Mouse (Mus musculus): Measurements from ENCODE around the gene Kcnj10. TPM values are rescaled to one million over a fixed set of nuclear protein-coding genes. Genes with fewer than 3 reads are reported as not detected.

The Kcnj10 gene
- total RNA-seq (2014; fragmentation: Nextera tagmentation) (1.1 TPM in 1 of 2 replicates, not detected in the other), total RNA-seq (2017) (under 0.01 and 0.11 TPM in 2 replicates), polyA plus RNA-seq (2012) (not detected in 2 replicates)

- Histone ChIP-seq H3K36me3 (replicated peaks) (no peaks in the 10 kb centered on the region), H3K9me3 (replicated peaks) (no peaks in the 10 kb centered on the region), H3K4me1 (ENCODE audit: insufficient read depth, low read depth, low read length) (no peaks in the 10 kb centered on the region), H3K27me3 (ENCODE audit: insufficient read depth, low read length) (peaks cover 2% of the 10 kb centered on the region; the same call in 1 of the 2 replicates), H3K4me3 (ENCODE audit: low read depth, low read length) (no peak within 1 kb of the TSS)
- no peak for TF ChIP-seq GATA2 (IDR thresholded peaks at IDR 0.05; ENCODE audit: borderline replicate concordance, low read depth, low read length)
- no peak for TF ChIP-seq CTCF (IDR thresholded peaks at IDR 0.05; ENCODE audit: low read depth, low read length)
- no peak for TF ChIP-seq POLR2AphosphoS5 (IDR thresholded peaks at IDR 0.05; ENCODE audit: insufficient replicate concordance, low read depth, low read length)
- no peak for TF ChIP-seq GATA1 (IDR thresholded peaks at IDR 0.05; ENCODE audit: borderline replicate concordance, low read length)
- no peak for TF ChIP-seq TAL1 (conservative IDR thresholded peaks at IDR 0.05; ENCODE audit: low read depth, low read length)
- DNase-seq (ENCODE audit: low spot score) (no peak), ATAC-seq (ENCODE audit: extremely low read depth, insufficient number of reproducible peaks, low FRiP score, poor library complexity, severe bottlenecking) (no peak)
Measured at GRCm38 (mm10) chr1:172340729-172341321, at the start of gene Kcnj10. Kcnj10 (plus strand) TSS chr1:172341210.

- Histone ChIP-seq H3K4me3 (ENCODE audit: low read depth, low read length) (no peak overlapping the region), H3K36me3 (replicated peaks) (no peaks in the 10 kb centered on the region), H3K27me3 (ENCODE audit: insufficient read depth, low read length) (peaks cover 22% of the 10 kb centered on the region), H3K9me3 (replicated peaks) (no peaks in the 10 kb centered on the region), H3K4me1 (ENCODE audit: insufficient read depth, low read depth, low read length) (no peaks in the 10 kb centered on the region)
- no peak for TF ChIP-seq GATA2 (IDR thresholded peaks at IDR 0.05; ENCODE audit: borderline replicate concordance, low read depth, low read length)
- no peak for TF ChIP-seq CTCF (IDR thresholded peaks at IDR 0.05; ENCODE audit: low read depth, low read length)
- TF ChIP-seq TAL1 (conservative IDR thresholded peaks at IDR 0.05; ENCODE audit: low read depth, low read length): no peak
- ATAC-seq (ENCODE audit: extremely low read depth, insufficient number of reproducible peaks, low FRiP score, poor library complexity, severe bottlenecking): no peak
- DNase-seq (ENCODE audit: low spot score): no peak
Measured at GRCm38 (mm10) chr1:172292880-172293279, 48.1 kb upstream of the Kcnj10 start.

- TF ChIP-seq GATA2 (IDR thresholded peaks at IDR 0.05; ENCODE audit: borderline replicate concordance, low read depth, low read length) (no peak), GATA1 (IDR thresholded peaks at IDR 0.05; ENCODE audit: borderline replicate concordance, low read length) (no peak), POLR2AphosphoS5 (IDR thresholded peaks at IDR 0.05; ENCODE audit: insufficient replicate concordance, low read depth, low read length) (no peak), TAL1 (conservative IDR thresholded peaks at IDR 0.05; ENCODE audit: low read depth, low read length) (no peak), CTCF (IDR thresholded peaks at IDR 0.05; ENCODE audit: low read depth, low read length) (no peak)
- DNase-seq (ENCODE audit: low spot score): no peak
- Histone ChIP-seq H3K4me1 (ENCODE audit: insufficient read depth, low read depth, low read length) (no peaks in the 10 kb centered on the region), H3K36me3 (replicated peaks) (no peaks in the 10 kb centered on the region), H3K4me3 (ENCODE audit: low read depth, low read length) (no peak overlapping the region), H3K27me3 (ENCODE audit: insufficient read depth, low read length) (peaks cover 27% of the 10 kb centered on the region), H3K9me3 (replicated peaks) (no peaks in the 10 kb centered on the region)
- no peak for ATAC-seq (ENCODE audit: extremely low read depth, insufficient number of reproducible peaks, low FRiP score, poor library complexity, severe bottlenecking)
Measured at GRCm38 (mm10) chr1:172293449-172293848, 47.6 kb upstream of the Kcnj10 start.

GRCm38 (mm10) chr1:172295751-172296197 is 45.2 kb upstream of the Kcnj10 start:
- Histone ChIP-seq H3K4me3 (ENCODE audit: low read depth, low read length) (no peak overlapping the region), H3K27me3 (ENCODE audit: insufficient read depth, low read length) (peaks cover 38% of the 10 kb centered on the region), H3K4me1 (ENCODE audit: insufficient read depth, low read depth, low read length) (peaks cover 4% of the 10 kb centered on the region), H3K36me3 (replicated peaks) (no peaks in the 10 kb centered on the region), H3K9me3 (replicated peaks) (no peaks in the 10 kb centered on the region)
- ATAC-seq (ENCODE audit: extremely low read depth, insufficient number of reproducible peaks, low FRiP score, poor library complexity, severe bottlenecking) (no peak), DNase-seq (ENCODE audit: low spot score) (no peak)
- TF ChIP-seq GATA1 (IDR thresholded peaks at IDR 0.05; ENCODE audit: borderline replicate concordance, low read length) (no peak), TAL1 (conservative IDR thresholded peaks at IDR 0.05; ENCODE audit: low read depth, low read length) (no peak), CTCF (IDR thresholded peaks at IDR 0.05; ENCODE audit: low read depth, low read length) (no peak), POLR2AphosphoS5 (IDR thresholded peaks at IDR 0.05; ENCODE audit: insufficient replicate concordance, low read depth, low read length) (no peak), GATA2 (IDR thresholded peaks at IDR 0.05; ENCODE audit: borderline replicate concordance, low read depth, low read length) (no peak)

- DNase-seq (ENCODE audit: low spot score) (no peak), ATAC-seq (ENCODE audit: extremely low read depth, insufficient number of reproducible peaks, low FRiP score, poor library complexity, severe bottlenecking) (no peak)
- Histone ChIP-seq H3K4me1 (ENCODE audit: insufficient read depth, low read depth, low read length) (peaks cover 4% of the 10 kb centered on the region), H3K27me3 (ENCODE audit: insufficient read depth, low read length) (peaks cover 38% of the 10 kb centered on the region), H3K36me3 (replicated peaks) (no peaks in the 10 kb centered on the region), H3K9me3 (replicated peaks) (no peaks in the 10 kb centered on the region), H3K4me3 (ENCODE audit: low read depth, low read length) (no peak overlapping the region)
- TF ChIP-seq TAL1 (conservative IDR thresholded peaks at IDR 0.05; ENCODE audit: low read depth, low read length) (no peak), GATA1 (IDR thresholded peaks at IDR 0.05; ENCODE audit: borderline replicate concordance, low read length) (no peak), CTCF (IDR thresholded peaks at IDR 0.05; ENCODE audit: low read depth, low read length) (no peak), GATA2 (IDR thresholded peaks at IDR 0.05; ENCODE audit: borderline replicate concordance, low read depth, low read length) (no peak), POLR2AphosphoS5 (IDR thresholded peaks at IDR 0.05; ENCODE audit: insufficient replicate concordance, low read depth, low read length) (no peak)
Measured at GRCm38 (mm10) chr1:172296816-172297510, 44.0 kb upstream of the Kcnj10 start.
